Mouse (Mus musculus) B cell, adult 62 days (primary cell): ENCODE data around the gene Bcl11b. TPM values are rescaled to one million over a fixed set of nuclear protein-coding genes. Genes with fewer than 3 reads are reported as not detected.

Experiments used
- total RNA-seq: library from RNA; stranded (reverse); gene quantifications from 4 replicates; pipeline ENCODE4 v1.2.4, GENCODE M21; 2023

Gene Bcl11b
- 0.27 to 0.75 TPM (median 0.36 TPM) in 4 replicates for total RNA-seq

GRCm38 (mm10) chr12:108003483-108003882 lies at the start of gene Bcl11b:
Gene Bcl11b, minus strand, starts transcription at chr12:108003602.

Other genes with a start within 250 kb of the Bcl11b start
- 57.5 to 68.0 TPM (median 63.6 TPM) in 4 replicates for gene Setd3, start 175.7 kb upstream of the Bcl11b start, total RNA-seq
- 104 to 118 TPM (median 111 TPM) in 4 replicates for gene Ccnk, start 176.0 kb upstream of the Bcl11b start, total RNA-seq